Mouse (Mus musculus): ENCODE results near the gene Ikbip.
A peak's percentile ranks its signal among the peaks of the same experiment; 100 is the strongest.

Ikbip gene

GRCm38 (mm10) chr10:91082550-91083392, at the start of gene Ikbip, which contains the start of gene Apaf1:
Gene Ikbip (plus strand): TSS chr10:91082940.
Gene Apaf1 (minus strand): TSS chr10:91082770.
- peak; percentile 99 for DNase-seq (ENCODE audit: low spot score)

- DNase-seq (ENCODE audit: low spot score) = peak; percentile 40
Observed at GRCm38 (mm10) chr10:91033942-91034341, 48.8 kb upstream of the Ikbip start.

- DNase-seq (ENCODE audit: low spot score) = no peak
Observed at GRCm38 (mm10) chr10:91049696-91050095, 33.0 kb upstream of the Ikbip start.

GRCm38 (mm10) chr10:91051156-91051555, 31.6 kb upstream of the Ikbip start:
- no peak for DNase-seq (ENCODE audit: low spot score)

DNA sequence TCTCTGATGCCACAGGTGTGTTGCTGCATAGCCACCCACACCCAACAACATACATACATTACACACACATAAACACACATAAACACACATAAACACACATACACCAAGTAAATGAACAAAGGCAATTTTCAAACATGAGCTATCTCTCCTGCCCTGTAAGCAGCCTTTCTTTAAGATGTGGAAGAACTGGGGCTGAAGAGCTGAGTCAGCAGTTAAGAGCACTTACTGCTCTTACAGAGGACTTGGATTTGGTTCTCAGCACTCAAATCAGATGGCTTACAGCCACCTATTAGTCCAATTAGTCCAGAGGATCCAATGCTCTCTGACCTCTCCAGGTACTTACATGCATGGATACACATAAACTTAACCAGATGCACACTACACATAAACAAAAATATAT, 30.0 kb upstream of the Ikbip start:
- DNase-seq (ENCODE audit: low spot score) = no peak

DNA sequence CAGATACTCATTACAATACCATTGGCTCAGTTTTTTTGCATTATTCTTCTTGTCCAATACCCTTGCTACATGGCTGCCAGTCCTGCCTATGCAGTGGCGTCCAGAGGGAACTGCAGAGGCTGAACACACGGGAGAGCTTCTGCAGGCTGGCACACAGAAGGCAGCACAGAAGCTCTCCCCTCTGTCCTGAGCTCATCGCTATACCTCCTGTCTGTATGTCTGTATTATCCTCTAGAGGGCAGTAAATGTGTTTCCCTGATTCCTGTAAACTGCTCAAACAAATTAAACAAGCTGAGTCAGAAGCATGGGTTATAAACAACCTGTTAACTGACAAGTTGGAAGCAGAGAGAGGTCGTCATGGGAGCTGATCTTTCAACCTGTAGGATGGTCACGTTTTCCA, 22.0 kb upstream of the Ikbip start:
- DNase-seq (ENCODE audit: low spot score) = no peak

DNA sequence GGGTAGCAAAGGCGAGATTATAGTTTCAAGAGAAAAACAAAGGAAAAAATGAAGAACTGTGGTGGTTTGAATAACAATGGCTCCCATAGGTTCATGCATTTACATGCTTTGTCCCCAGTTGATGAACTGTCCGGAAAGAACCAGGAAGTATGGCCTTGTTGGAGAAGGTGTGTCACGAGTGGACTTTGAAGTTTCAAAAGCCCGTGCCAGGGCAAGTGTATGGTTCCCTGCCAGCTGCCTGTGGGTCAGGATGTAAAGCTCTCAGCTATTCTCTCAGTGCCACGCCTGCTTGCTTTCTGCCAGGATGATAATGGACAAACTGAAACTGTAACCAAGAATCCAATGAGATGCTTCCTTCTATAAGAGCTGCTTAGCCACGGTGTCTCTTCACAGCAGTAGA, 20.4 kb upstream of the Ikbip start:
- no peak for DNase-seq (ENCODE audit: low spot score)

DNA sequence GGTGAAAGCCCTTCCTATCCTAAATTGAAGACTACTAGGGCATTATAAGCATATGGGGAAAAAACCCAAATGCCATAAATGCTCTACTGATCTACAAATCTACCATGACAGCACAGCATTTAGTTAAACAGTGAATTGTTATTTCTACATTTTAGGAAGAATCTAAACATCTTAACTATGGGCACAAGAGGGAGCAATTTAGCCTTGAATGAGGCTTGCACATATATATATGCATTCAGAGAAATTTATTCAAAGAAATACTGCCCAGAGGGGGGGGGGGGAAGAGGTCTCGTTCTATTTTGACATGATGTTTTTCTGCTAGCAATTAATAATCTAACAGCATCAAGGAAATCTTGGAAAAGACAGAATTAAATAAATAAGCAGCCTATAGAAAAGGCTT, 11.0 kb upstream of the Ikbip start:
- DNase-seq (ENCODE audit: low spot score) = no peak

- no peak for DNase-seq (ENCODE audit: low spot score)
Observed at GRCm38 (mm10) chr10:91073345-91073744, 9.4 kb upstream of the Ikbip start.

- DNase-seq (ENCODE audit: low spot score) = no peak
Observed at GRCm38 (mm10) chr10:91076667-91077066, 6.1 kb upstream of the Ikbip start.

GRCm38 (mm10) chr10:91080540-91080939, 2.2 kb upstream of the Ikbip start:
- no peak for DNase-seq (ENCODE audit: low spot score)

DNA sequence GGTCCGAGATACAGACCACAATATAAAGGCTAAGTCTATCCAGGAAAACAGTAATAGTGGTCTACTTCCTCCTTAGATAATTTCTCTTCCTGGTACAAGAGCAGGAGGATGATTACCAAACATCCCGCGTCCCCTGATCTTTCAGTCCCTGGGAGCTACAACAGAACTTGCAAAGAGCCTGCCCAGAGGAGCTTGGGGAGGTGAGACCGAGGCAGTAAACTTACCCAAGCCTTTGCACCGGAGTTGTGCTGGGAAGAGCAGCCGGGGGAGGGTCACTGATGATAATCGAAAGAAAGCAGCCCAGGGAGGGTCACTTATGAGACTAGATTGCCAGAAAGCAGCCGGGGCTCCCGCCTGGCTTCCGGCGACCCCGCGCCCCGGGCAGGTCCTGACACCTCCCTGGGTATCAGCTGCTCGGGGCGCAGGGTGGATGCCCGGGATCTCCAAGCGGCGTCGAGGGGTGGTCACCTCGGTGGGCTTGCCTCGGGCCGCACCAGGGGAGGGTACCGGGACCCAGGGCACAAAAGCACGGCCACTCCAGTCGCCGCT, 707 bp upstream of the Ikbip start:
- DNase-seq (ENCODE audit: low spot score) = peak; percentile 61

GRCm38 (mm10) chr10:91083393-91083927, 720 bp downstream of the Ikbip start:
- DNase-seq (ENCODE audit: low spot score) = no peak

DNA sequence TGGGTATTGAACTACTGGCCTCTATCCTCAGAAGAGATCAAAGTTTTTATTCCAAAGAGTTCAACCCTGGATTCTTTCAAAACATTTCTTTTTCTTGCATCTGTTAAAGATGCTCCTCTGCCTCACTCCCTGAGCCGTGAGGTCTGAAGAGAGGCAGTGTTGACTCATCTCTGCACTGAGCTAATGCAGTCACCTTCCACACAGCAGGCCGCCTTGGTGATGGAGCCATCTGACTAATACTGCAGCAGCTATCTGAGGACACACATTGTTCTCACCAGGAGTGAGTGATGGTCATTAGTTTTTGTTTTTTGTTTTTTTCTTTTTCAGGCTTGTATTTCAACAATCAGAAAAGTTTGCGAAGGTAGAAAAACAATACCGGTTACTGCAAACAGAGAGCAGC, 10.1 kb downstream of the Ikbip start:
- DNase-seq (ENCODE audit: low spot score) = no peak

DNA sequence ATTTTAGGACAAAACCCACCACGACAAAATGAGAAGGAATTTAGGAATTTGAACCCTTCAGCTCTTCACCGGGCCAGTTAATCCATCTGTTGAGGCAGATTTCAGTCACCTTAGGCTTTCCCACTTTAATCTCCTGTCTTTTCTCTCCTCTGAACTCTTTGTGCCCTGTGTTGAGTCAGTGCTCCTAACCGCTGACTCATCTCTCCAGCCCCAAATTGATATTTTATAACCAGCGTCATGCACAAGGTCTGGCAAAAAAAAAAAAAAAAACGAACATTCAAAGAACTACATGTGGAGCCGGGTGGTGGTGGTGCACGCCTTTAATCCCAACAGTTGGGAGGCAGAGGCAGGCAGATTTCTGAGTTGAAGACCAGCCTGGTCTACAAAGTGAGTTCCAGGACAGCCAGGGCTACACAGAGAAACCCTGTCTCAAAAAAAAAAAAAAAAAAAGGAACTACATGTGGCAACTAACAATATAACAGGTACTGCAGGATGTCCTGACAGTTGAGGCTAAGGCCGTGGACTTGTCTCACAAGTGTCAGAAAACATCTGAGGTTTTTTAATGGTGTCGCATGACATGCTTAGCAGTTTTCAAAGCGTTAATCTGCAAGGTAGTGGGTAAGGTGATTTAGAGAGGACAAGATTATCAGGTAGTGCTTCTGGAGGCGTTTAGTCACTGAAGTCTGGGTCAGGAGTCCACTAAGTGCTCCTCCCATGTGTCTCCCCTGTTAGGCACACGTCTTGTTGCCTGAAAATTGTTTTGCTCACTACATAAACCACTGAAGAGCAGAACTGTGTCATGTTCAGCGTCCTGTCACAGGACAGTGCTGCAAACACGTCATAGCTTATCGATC, 11.7 kb downstream of the Ikbip start:
- DNase-seq (ENCODE audit: low spot score) = no peak

GRCm38 (mm10) chr10:91098056-91098455, 15.3 kb downstream of the Ikbip start:
- no peak for DNase-seq (ENCODE audit: low spot score)

DNA sequence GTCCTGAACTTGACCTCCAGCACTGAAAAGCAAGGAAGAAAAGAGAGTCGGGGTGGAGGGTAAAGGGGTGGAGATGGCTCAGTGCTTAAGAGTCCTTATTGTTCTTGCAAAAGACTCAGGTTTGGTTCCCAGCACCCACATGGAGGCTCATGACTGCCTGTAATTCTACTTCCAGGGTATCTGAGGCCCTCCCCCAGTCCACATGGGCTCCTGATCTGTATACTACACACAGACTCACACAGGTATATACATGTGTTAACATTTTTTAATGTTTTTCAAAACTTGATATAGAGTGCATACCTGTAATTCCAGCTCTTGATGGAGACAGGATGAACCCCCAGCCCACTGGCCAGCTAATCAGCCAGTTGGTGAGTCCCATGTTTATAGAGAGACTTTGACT, 17.4 kb downstream of the Ikbip start:
- DNase-seq (ENCODE audit: low spot score) = no peak

DNA sequence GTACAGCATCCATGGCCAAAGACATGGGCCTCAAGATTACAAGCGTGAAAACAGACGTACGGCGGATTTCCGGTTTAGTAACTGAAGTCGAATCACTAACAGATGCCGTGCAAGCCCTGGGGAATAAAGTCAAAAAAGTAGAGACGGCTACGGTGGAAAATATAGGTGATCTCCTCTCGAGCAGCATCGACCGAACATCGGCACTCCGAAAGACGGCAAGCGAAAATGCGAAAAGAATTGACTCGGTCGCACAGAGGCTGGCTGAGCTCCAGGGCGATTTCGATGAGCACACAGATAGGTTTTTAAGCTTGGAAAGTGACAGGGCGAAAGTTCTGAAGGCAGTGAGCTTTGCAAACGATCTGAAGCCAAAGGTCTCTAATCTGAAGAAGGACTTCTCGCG, 19.2 kb downstream of the Ikbip start:
- DNase-seq (ENCODE audit: low spot score) = no peak

DNA sequence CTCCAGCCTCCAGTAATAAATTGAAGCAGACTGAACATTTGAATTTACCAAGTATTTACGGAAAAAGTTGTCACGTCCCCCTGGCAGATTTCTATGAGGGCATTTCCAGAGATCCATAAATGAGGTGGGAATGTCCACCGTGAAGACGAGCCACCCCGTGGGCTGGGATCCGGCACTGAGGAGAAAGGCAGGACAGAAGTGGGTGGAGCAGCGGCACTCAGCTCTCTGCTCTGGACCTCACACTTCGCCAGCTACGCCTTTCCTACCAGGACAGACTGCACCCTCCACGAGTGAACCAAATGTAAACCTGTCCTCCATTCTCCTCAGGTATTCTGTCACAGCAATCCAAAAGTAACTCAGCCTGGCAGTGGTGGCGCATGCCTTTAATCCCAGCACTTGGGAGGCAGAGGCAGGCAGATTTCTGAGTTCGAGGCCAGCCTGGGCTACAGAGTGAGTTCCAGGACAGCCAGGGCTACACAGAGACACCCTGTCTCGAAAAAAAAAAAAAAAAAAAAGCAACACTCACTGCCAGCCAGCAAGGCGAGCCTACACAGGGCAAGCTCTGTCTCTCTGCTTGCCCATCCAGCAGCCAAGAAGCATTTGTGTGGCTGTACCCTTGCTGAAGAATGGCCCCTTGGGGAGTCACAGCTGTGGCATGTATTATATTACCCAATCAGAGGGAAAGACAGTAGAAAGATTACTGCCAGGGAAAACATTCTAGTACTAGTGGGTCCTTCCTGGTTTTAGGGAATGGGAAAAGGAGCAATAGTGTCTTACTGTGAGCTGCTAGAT, 20.3 kb downstream of the Ikbip start:
- DNase-seq (ENCODE audit: low spot score) = no peak

DNA sequence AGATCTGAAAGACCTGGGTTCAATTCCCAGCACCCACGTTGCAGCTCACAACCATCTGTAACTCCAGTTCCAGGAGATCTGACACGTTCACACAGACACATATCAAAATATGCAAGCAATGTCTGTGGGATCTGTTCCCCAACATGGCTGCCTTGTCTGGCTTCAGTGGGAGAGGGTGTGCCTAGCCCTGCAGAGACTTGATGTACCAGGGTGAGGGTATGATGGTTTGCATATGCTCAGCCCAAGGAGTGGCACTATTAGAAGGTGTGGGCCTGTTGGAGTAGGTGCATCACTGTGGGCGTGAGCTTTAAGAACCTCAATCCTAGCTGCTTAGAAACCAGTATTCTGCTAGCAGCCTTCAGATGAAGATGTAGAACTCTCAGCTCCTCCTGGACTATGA, 23.2 kb downstream of the Ikbip start:
- DNase-seq (ENCODE audit: low spot score) = no peak

DNA sequence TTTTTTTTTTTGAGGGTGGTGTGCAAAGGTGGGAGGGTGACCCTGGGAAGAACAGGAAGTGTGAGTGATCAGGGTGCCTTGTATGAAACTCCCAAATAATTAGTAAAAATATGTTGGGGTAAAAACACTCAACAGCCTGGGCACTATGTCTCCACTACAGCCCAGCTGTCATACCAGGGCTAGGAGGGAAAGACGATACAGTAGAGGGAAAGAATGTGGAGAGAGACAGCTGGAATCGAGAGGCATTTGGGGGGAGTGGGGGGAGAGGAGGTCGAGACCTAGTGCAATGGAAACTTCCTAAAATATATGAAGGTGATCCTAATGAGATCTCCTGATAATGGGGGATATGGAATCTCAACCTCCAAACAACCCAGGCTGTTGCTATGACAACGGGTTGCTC, 27.1 kb downstream of the Ikbip start:
- no peak for DNase-seq (ENCODE audit: low spot score)

- no peak for DNase-seq (ENCODE audit: low spot score)
Observed at GRCm38 (mm10) chr10:91116958-91117357, 34.2 kb downstream of the Ikbip start.
